Mouse (Mus musculus): ENCODE results near the gene Cygb. TPM values are rescaled to one million over a fixed set of nuclear protein-coding genes. Genes with fewer than 3 reads are reported as not detected.
"Not testable (repeated sequence)": the region's sequence is repeated elsewhere in the genome, so short reads cannot be mapped to it uniquely, and the experiment has no call there.

Gene Cygb
- polyA plus RNA-seq, 1 experiment from 2014 or later = 2.1 TPM

- Histone ChIP-seq H3K27ac (ENCODE audit: low read depth, low read length) (no peak overlapping the region), H3K9me3 (ENCODE audit: control insufficient read depth, low read length) (no peaks in the 10 kb centered on the region), H3K4me2 (no peak overlapping the region), H3K9ac (ENCODE audit: low read length) (no peak overlapping the region), H3K4me3 (ENCODE audit: low read depth, low read length) (no peak overlapping the region), H3K36me3 (ENCODE audit: control insufficient read depth, insufficient read depth, low read length) (no peaks in the 10 kb centered on the region), H3K27me3 (ENCODE audit: control insufficient read depth, insufficient read depth, low read length) (peaks cover 3% of the 10 kb centered on the region), H3K4me1 (ENCODE audit: control insufficient read depth, insufficient read depth, low read length) (0 out of 2 replicates have a peak, but pooled peaks cover 2% of the 10 kb centered on the region)
- no peak for ATAC-seq (ENCODE audit: low FRiP score)
- WGBS = 92% methylated on average over 7 of the region's 7 CpGs
- DNase-seq (ENCODE audit: low spot score, missing footprints) = no peak
Observed at GRCm38 (mm10) chr11:116617641-116618040, 36.5 kb downstream of the Cygb start.

- no peak overlapping the region for H3K4me3 ChIP-seq (ENCODE audit: low read depth, low read length)
- no peak overlapping the region for H3K27ac ChIP-seq (ENCODE audit: low read depth, low read length)
- H3K9ac ChIP-seq (ENCODE audit: low read length) = no peak overlapping the region
- H3K4me1 ChIP-seq (ENCODE audit: control insufficient read depth, insufficient read depth, low read length) = 0 out of 2 replicates have a peak, but pooled peaks cover 2% of the 10 kb centered on the region
- no peaks in the 10 kb centered on the region for H3K36me3 ChIP-seq (ENCODE audit: control insufficient read depth, insufficient read depth, low read length)
- no peak overlapping the region for H3K4me2 ChIP-seq
- H3K27me3 ChIP-seq (ENCODE audit: control insufficient read depth, insufficient read depth, low read length) = no peaks in the 10 kb centered on the region
- 80% methylated on average over 10 of the region's 10 CpGs for WGBS
- no peaks in the 10 kb centered on the region for H3K9me3 ChIP-seq (ENCODE audit: control insufficient read depth, low read length)
- DNase-seq (ENCODE audit: low spot score, missing footprints) = no peak
- ATAC-seq (ENCODE audit: low FRiP score) = no peak
Observed at GRCm38 (mm10) chr11:116616438-116617118, 37.5 kb downstream of the Cygb start.

GRCm38 (mm10) chr11:116615735-116616437 is 38.2 kb downstream of the Cygb start:
- Histone ChIP-seq H3K27ac (ENCODE audit: low read depth, low read length) (no peak overlapping the region), H3K36me3 (ENCODE audit: control insufficient read depth, insufficient read depth, low read length) (no peaks in the 10 kb centered on the region), H3K27me3 (ENCODE audit: control insufficient read depth, insufficient read depth, low read length) (no peaks in the 10 kb centered on the region), H3K4me3 (ENCODE audit: low read depth, low read length) (no peak overlapping the region), H3K9me3 (ENCODE audit: control insufficient read depth, low read length) (no peaks in the 10 kb centered on the region), H3K4me1 (ENCODE audit: control insufficient read depth, insufficient read depth, low read length) (0 out of 2 replicates have a peak, but pooled peaks cover 2% of the 10 kb centered on the region), H3K4me2 (no peak overlapping the region), H3K9ac (ENCODE audit: low read length) (no peak overlapping the region)
- WGBS = 49% methylated on average over 15 of the region's 15 CpGs
- ATAC-seq (ENCODE audit: low FRiP score) (no peak), DNase-seq (ENCODE audit: low spot score, missing footprints) (no peak)

- H3K9ac ChIP-seq (ENCODE audit: low read length) = no peak overlapping the region
- H3K4me2 ChIP-seq = no peak overlapping the region
- H3K36me3 ChIP-seq (ENCODE audit: control insufficient read depth, insufficient read depth, low read length) = no peaks in the 10 kb centered on the region
- no peaks in the 10 kb centered on the region for H3K4me1 ChIP-seq (ENCODE audit: control insufficient read depth, insufficient read depth, low read length)
- no peak for DNase-seq (ENCODE audit: low spot score, missing footprints)
- 92% methylated on average over 6 of the region's 6 CpGs for WGBS
- H3K9me3 ChIP-seq (ENCODE audit: control insufficient read depth, low read length) = no peaks in the 10 kb centered on the region
- no peak for ATAC-seq (ENCODE audit: low FRiP score)
- H3K4me3 ChIP-seq (ENCODE audit: low read depth, low read length) = no peak overlapping the region
- H3K27ac ChIP-seq (ENCODE audit: low read depth, low read length) = no peak overlapping the region
- H3K27me3 ChIP-seq (ENCODE audit: control insufficient read depth, insufficient read depth, low read length) = no peaks in the 10 kb centered on the region
Observed at GRCm38 (mm10) chr11:116613234-116613633, 40.9 kb downstream of the Cygb start.

GRCm38 (mm10) chr11:116612554-116612953 is 41.6 kb downstream of the Cygb start:
- no peak for ATAC-seq (ENCODE audit: low FRiP score)
- DNase-seq (ENCODE audit: low spot score, missing footprints) = no peak
- H3K9ac ChIP-seq (ENCODE audit: low read length) = no peak overlapping the region
- no peak overlapping the region for H3K4me2 ChIP-seq
- H3K27ac ChIP-seq (ENCODE audit: low read depth, low read length) = no peak overlapping the region
- H3K36me3 ChIP-seq (ENCODE audit: control insufficient read depth, insufficient read depth, low read length) = no peaks in the 10 kb centered on the region
- no peaks in the 10 kb centered on the region for H3K9me3 ChIP-seq (ENCODE audit: control insufficient read depth, low read length)
- no peak overlapping the region for H3K4me3 ChIP-seq (ENCODE audit: low read depth, low read length)
- H3K4me1 ChIP-seq (ENCODE audit: control insufficient read depth, insufficient read depth, low read length) = no peaks in the 10 kb centered on the region
- WGBS = 82% methylated on average over 1 of the region's 1 CpGs
- no peaks in the 10 kb centered on the region for H3K27me3 ChIP-seq (ENCODE audit: control insufficient read depth, insufficient read depth, low read length)

GRCm38 (mm10) chr11:116611883-116612282 is 42.2 kb downstream of the Cygb start:
- 92% methylated on average over 9 of the region's 9 CpGs for WGBS
- no peaks in the 10 kb centered on the region for H3K27me3 ChIP-seq (ENCODE audit: control insufficient read depth, insufficient read depth, low read length)
- H3K4me2 ChIP-seq = no peak overlapping the region
- H3K27ac ChIP-seq (ENCODE audit: low read depth, low read length) = no peak overlapping the region
- H3K9me3 ChIP-seq (ENCODE audit: control insufficient read depth, low read length) = no peaks in the 10 kb centered on the region
- ATAC-seq (ENCODE audit: low FRiP score) = no peak
- no peak for DNase-seq (ENCODE audit: low spot score, missing footprints)
- no peaks in the 10 kb centered on the region for H3K36me3 ChIP-seq (ENCODE audit: control insufficient read depth, insufficient read depth, low read length)
- no peaks in the 10 kb centered on the region for H3K4me1 ChIP-seq (ENCODE audit: control insufficient read depth, insufficient read depth, low read length)
- H3K9ac ChIP-seq (ENCODE audit: low read length) = no peak overlapping the region
- no peak overlapping the region for H3K4me3 ChIP-seq (ENCODE audit: low read depth, low read length)

- not testable (repeated sequence) for H3K9ac ChIP-seq (ENCODE audit: low read length); H3K4me2 ChIP-seq; H3K27ac ChIP-seq (ENCODE audit: low read depth, low read length); H3K4me3 ChIP-seq (ENCODE audit: low read depth, low read length); DNase-seq (ENCODE audit: low spot score, missing footprints); H3K4me1 ChIP-seq (ENCODE audit: control insufficient read depth, insufficient read depth, low read length); H3K36me3 ChIP-seq (ENCODE audit: control insufficient read depth, insufficient read depth, low read length); H3K27me3 ChIP-seq (ENCODE audit: control insufficient read depth, insufficient read depth, low read length); ATAC-seq (ENCODE audit: low FRiP score); H3K9me3 ChIP-seq (ENCODE audit: control insufficient read depth, low read length)
- WGBS = 88% methylated on average over 9 of the region's 9 CpGs
Observed at GRCm38 (mm10) chr11:116611168-116611567, 42.9 kb downstream of the Cygb start.

GRCm38 (mm10) chr11:116609965-116610630 is 44.0 kb downstream of the Cygb start:
- no peaks in the 10 kb centered on the region for H3K9me3 ChIP-seq (ENCODE audit: control insufficient read depth, low read length)
- no peaks in the 10 kb centered on the region for H3K27me3 ChIP-seq (ENCODE audit: control insufficient read depth, insufficient read depth, low read length)
- no peak for ATAC-seq (ENCODE audit: low FRiP score)
- H3K4me2 ChIP-seq = no peak overlapping the region
- no peak for DNase-seq (ENCODE audit: low spot score, missing footprints)
- no peak overlapping the region for H3K4me3 ChIP-seq (ENCODE audit: low read depth, low read length)
- H3K9ac ChIP-seq (ENCODE audit: low read length) = no peak overlapping the region
- no peak overlapping the region for H3K27ac ChIP-seq (ENCODE audit: low read depth, low read length)
- 86% methylated on average over 15 of the region's 15 CpGs for WGBS
- H3K36me3 ChIP-seq (ENCODE audit: control insufficient read depth, insufficient read depth, low read length) = no peaks in the 10 kb centered on the region
- no peaks in the 10 kb centered on the region for H3K4me1 ChIP-seq (ENCODE audit: control insufficient read depth, insufficient read depth, low read length)

GRCm38 (mm10) chr11:116607717-116608116 is 46.4 kb downstream of the Cygb start:
- no peaks in the 10 kb centered on the region for H3K36me3 ChIP-seq (ENCODE audit: control insufficient read depth, insufficient read depth, low read length)
- DNase-seq (ENCODE audit: low spot score, missing footprints) = no peak
- no peaks in the 10 kb centered on the region for H3K4me1 ChIP-seq (ENCODE audit: control insufficient read depth, insufficient read depth, low read length)
- H3K9me3 ChIP-seq (ENCODE audit: control insufficient read depth, low read length) = no peaks in the 10 kb centered on the region
- H3K27ac ChIP-seq (ENCODE audit: low read depth, low read length) = no peak overlapping the region
- H3K4me2 ChIP-seq = no peak overlapping the region
- no peak overlapping the region for H3K9ac ChIP-seq (ENCODE audit: low read length)
- no peaks in the 10 kb centered on the region for H3K27me3 ChIP-seq (ENCODE audit: control insufficient read depth, insufficient read depth, low read length)
- WGBS = 98% methylated on average over 3 of the region's 3 CpGs
- H3K4me3 ChIP-seq (ENCODE audit: low read depth, low read length) = no peak overlapping the region
- ATAC-seq (ENCODE audit: low FRiP score) = no peak

Data from midbrain, embryonic 11.5 days (tissue).